Mouse (Mus musculus): Measurements from ENCODE around the gene Rfx8.

Gene Rfx8

DNA sequence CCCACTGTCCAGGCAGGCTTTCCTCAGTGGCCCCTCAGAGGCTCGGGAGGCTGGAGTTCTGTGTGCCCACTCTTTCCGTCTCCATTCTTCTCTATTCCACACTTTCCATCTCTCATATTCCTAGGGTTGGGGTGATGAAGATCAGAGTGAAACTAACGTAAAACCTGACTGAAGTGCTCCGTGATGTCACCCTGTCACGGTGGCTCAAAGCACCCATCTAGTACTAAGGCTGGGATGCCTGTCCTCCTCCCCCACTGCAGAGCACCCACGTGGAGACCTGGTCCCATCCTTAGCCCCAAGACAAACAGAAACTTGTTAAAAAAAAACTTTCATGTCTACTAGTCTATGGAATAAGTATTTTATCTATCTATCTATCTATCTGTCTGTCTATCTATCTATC, 14.1 kb upstream of the Rfx8 start:
- no peak for DNase-seq (ENCODE audit: low read depth, low spot score)

DNA sequence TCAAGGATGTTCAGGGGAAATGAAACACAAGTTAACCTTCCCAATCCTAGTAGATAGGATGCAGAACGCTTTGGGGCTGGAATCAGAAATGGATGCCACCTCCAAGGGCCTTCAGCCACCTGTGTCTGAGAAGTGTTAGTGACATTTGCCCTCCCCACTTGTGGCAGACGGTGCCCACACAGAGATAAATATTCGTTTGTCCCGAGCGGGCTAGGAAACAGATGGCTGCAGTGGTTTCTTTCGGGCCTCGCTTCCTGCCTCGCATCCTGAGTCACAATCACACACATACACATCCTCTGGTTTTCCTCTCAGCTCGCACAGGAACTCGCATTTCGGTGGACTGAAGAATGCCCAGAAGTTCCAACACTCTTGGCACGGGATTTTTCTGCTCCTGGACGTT, 13.5 kb upstream of the Rfx8 start:
- no peak for DNase-seq (ENCODE audit: low read depth, low spot score)

DNA sequence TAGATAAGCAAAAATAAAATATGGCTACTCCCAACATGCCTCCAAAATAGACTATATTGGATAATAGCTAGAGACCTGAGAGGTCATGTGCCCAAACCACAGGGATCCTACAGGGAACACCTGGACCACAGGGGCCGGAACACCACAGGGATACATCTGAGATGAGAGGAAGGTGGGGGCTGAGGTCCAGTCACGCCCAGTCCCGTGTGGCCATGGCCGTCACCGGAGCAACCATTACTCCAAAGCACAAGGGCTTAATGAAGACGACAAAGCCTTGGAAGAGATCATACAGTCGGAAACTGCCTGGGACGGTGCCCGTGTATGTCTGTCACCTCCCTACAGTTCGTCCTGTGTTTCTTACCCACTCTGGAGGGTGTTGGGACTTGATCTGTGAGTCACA, 13.1 kb upstream of the Rfx8 start:
- DNase-seq (ENCODE audit: low read depth, low spot score): no peak

DNA sequence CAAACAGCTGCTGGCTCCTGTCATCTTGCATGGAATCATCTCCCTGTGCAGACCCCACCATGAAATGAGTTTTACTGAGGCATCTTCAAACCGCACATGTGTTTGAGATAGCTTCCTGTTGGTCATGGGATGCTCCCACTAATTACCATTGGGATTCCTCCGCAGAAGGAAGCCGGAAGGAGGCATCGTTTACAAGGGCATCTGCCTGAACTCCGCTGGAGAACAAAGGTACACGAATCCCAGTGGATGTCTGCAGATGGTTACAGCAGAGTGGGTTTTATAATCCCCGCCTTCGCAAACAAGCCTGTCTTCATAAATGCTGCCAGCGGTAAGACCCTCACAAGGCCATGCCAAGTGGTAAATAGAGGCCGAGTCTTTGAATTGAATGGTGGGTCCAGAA, 11.3 kb upstream of the Rfx8 start:
- DNase-seq (ENCODE audit: low read depth, low spot score): no peak

DNA sequence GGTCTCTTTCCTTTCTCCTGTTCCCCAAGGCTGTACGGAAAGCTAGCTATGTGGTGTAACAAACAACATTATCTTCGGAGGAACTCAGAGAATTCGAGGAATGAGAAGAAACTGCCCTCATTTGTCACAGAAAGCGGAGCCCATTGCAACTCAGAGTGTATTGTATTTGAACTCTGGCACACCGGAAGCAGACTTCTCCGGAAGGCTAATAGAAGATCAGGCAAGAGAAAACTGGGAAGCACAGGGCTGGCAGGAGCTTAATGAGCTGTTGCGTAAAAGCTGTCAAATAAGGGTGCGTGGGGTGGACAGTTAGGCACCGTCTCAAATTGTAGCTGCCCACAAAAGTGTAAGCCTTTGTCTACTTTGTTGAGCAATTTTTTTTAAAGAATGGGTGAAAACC, 10.7 kb upstream of the Rfx8 start:
- DNase-seq (ENCODE audit: low read depth, low spot score): no peak

DNA sequence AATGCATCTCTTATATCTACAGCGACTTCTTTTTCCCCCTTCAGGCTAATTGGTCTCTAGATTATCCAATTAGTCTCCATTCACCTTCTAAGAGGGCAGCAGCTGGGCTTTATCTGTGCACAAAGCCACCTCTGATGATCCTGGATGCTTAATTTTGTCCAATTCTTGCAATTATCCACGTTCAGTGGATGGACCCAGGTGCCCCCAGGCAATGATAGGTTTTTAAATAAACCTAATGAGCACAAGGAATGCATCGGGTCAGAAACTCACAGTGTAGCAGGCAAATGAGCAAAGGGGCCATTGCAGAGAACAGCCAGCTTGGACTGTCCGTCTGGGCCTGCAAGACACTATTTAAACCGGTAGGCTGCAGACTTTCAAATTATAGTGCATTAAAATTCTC, 10.1 kb upstream of the Rfx8 start:
- DNase-seq (ENCODE audit: low read depth, low spot score): no peak

DNA sequence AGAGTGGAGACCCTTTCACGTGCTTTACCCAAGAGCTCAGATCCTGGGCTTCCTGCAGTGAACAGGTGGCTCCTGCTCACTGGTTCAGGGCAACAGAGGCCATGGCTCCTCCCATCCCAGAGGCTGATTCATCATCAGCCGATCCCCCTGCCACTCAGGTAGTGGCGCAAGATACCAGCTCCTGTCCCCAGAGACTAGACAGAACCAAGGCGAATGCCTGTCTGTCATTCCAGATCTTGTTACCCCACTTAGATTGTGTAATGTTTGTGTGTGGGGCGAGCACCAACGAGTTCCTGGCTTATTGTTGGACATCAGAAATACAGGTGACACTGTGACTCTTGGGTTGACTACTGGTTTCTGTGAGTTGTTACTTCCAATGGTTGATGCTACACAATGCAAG, 9.1 kb upstream of the Rfx8 start:
- DNase-seq (ENCODE audit: low read depth, low spot score): no peak

DNA sequence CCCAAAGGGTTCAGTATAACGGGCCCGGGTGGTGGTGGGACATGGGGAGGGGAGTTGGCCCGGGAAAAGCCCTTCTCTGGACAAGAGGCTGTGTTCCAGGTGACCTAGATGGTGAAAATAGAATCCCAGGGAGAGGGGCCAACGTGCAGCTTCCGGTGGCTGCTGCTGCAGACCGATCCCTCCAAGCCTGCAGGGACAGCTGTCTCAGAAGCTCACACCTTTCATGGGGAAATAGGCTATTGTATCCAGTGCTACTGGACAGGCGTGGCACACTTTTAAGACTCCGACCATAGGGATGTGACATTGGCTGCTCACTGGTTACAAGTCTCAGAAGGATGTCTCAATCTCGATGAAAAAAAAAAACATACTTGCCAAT, 542 bp upstream of the Rfx8 start:
- DNase-seq (ENCODE audit: low read depth, low spot score): no peak

DNA sequence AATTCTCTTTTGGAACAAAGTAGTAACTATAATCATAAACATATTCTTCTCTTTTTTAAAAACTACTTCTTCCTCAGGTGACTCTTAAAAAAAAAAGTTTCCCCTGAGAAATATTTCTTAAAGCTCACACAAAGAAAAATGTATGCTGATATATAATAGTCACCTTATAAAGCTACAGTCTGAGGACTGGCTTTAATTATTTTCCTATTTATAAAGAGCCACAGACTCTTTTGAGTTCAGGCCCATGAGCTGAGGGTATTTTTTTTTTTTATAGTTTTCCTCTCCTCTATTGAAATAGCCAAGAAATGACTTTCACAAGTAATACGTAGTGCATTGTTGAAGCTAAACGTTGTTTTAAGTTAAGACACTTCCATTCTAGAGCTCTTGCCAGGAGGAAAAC, 611 bp downstream of the Rfx8 start:
- no peak for DNase-seq (ENCODE audit: low read depth, low spot score)

DNA sequence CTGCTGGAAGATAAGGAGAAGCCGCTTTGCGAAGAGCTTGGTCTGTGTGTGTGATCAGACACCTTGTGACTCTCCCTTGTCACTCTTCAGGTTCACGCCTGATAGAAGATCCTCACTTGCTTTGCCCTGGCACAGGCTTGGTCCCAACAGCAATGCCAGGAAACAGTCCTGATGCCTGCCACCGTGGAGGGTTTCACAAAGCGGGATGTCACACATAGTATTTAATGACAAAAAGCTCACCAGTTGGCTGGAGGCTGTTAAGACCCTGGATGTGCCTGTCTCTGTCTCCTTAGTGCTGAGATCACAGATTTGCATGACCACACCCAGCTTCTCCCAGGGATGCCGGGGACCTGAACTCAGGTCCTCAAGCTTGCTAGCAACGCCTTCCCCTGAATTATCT, 5.2 kb downstream of the Rfx8 start:
- DNase-seq (ENCODE audit: low read depth, low spot score): no peak

DNA sequence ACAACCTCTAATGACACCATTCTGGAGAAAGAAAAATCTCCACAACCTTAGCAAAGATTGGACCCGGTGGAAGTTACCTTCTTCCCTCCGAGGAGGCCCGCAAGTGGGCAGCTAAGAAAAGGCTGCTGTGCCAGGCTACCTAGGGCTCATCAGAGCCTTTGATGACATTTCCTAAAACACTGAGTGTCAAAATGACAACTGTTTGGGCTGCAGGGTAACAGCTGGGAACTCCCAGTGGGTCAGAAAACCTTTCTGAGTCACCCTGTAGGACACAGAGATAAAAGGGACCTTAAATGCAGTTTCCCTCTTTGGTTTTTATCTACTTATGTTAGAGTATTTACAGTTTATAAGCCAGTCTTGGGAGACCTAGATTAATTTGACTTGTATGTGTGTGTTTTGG, 6.1 kb downstream of the Rfx8 start:
- no peak for DNase-seq (ENCODE audit: low read depth, low spot score)

DNA sequence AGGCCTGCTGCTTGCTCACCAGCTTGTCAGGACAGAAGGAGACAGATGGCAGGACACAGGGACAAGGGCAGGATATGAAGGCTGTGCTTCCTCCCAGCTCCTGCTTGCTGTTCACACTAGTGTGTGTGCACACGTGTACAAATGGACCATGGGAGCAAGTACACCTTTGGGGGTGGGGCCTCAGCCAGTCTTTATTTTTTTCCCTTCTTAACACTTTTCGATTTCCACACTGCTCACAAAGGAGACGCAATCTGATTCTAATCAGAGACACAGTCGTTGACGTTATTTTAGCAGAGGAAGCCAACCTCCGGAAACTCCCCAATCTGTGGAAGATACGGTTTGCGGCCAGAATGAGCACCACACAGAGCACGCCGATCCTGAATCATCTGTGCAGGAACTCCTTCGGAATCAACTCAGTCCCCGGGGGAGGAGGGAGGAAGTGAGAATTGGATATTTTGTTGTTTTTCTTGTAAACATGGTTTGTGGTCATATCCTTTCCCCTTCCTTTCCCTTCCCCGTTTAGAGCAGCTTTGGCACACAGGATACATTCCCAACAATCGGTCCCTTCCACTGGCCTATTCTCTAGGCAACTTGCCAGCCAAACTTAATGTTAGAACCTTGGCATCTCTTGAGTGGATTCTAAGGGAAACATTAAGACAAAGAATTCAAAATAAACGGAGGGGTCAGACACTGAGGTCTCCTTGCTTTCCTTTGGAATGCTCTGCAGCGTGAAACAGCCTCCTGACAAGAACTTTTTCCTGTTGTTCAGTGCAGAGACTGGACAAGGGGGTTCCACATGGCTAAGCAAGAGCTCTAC, 6.7 kb downstream of the Rfx8 start:
- no peak for DNase-seq (ENCODE audit: low read depth, low spot score)

DNA sequence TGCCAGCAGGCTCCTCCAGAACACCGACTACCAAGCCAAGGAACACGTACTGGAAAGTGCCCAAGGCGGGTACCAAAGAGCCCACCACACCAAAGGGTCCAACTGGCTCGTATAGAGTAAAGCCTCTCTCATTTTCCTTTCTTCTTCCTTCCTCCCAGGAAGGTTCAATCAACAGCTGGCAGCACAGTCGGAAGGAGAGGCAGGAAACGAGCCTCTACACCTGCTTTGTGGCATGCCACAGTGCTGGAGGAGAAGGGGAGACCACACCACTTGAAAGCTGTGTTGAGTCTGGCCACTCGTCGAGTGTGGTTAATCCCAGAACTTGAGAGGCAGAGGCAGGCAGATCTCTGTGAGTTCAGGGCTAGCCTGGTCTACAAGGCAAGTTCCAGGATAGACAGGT, 7.5 kb downstream of the Rfx8 start:
- DNase-seq (ENCODE audit: low read depth, low spot score): no peak

DNA sequence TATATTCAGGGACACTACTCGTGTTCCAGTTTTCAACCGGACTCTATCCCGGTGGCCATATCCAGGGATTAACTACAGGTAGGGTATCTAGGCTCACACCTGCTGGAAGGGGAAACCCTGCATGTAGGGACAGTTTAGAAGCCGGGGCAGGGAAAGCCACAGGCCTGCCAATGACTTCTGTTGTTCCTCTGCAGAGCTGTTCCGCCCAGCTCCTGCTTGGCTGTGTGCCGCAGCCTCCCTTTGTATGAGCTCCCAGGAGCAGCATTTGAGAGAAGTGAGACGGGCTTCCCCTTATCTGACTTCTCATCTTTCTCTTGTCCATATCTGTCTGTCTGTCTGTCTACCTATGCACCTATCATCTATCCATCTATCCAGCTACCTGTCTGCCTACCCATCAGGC, 8.5 kb downstream of the Rfx8 start:
- no peak for DNase-seq (ENCODE audit: low read depth, low spot score)

DNA sequence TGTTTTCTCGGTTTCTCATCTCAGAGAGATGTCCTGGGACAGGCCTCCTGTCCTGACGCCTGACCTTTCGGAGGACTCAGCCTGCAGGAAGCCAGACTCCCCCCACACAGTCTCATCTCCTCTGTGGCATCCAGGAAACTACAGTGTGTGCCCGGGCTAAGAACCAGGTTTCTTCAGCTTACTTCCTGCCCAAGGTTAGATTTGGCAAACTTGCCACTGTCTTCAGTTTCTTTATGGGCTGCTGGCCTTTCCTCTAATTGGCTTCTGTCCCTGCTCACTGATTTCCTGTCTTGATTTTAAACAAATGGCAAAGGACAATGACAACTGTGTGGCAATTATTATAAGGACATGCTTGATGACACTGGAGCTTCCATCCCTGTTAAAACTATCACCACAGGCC, 10.2 kb downstream of the Rfx8 start:
- DNase-seq (ENCODE audit: low read depth, low spot score): no peak

DNA sequence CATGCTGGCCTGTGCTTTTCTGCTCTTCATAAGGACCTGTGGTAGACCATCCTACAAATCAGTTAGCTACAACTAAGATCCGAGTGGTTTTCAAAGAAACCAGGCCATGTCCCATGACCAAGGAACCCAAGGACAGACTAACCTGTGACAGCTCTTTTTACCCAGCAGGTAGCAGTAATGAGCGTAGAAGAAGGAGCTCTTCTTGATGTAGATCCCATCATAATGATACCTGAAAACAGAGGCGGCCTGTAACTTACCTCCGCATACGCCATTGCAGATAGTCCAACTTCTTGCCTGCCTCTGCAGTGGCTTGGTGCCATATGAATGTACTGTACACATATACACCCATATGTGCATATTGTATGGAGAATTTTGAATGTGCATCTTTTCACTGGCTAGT, 10.8 kb downstream of the Rfx8 start:
- DNase-seq (ENCODE audit: low read depth, low spot score): no peak

DNA sequence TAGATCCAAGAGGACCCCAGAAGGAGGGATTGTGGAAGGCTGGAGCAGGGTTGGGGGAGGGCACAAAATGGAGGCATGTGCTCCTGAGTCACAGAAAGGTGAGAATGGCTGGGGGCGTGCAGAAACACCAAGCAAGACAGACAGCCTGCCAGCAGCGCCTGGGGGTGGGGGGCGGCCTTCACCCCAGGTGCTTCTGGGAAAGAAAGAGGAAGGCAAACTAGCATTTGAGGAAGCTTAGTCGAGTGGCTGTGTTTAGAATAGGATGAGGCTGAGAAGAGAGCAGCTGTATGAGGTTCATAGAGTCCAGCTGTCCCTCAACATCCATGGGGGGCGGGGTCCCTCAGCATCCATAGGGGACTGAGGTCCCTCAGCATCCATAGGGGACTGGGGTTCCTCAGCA, 12.0 kb downstream of the Rfx8 start:
- no peak for DNase-seq (ENCODE audit: low read depth, low spot score)

DNA sequence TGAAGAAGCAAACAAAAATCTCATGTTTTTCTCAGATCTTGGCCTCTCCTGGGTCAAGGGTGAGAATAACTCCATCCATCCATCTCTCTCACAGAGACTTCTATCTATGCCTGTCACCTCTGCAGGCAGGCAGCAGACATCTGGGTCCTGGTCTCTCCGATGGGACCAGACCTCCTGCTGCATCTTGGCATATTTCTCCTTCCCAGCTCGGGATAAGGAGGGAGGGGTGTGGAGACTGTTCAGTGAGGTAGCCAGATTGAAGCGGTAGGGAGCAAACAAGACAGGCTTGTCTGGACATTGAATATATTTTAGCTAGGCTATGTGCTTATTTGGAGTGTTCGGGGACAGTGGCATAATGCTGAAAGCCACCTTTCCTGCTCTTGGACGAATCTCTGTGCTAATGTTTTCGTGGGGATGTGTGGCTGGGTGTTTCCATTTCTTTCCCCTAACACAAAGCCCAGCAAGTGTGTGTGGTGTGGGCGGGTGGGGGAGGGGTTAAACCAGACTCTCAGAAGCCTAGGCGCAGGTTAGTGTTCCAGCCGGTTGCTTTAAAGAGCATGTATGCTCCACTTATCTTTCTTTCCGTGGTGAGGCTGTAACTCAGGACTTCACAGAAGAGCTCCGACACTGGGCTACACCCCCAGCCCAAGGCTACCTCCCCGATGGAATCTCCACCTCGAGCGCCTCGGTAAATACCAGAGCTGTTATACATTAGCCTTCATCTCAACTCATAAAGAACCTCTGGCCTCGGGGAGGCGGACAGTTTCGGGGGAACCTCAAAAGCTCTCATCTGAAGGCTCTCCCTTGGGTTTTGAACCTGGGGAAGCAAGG, 18.4 kb downstream of the Rfx8 start:
- DNase-seq (ENCODE audit: low read depth, low spot score): no peak

DNA sequence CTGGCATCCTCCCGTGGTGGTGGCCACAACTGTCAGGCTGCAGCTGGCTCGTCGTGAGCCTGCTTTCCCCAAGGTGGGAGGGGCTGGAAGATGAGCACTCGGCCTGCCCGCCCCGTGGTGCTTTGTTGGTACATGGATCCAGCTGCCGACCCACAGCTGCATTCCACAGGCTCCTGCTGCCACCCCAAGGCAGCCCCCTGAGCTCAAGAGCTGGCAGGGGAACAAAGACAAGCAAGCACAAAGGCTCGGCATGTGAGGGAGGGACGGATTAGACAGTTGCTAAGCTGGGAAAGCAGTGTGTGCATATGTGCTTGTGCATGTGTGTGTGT, 19.6 kb downstream of the Rfx8 start:
- DNase-seq (ENCODE audit: low read depth, low spot score): no peak

DNA sequence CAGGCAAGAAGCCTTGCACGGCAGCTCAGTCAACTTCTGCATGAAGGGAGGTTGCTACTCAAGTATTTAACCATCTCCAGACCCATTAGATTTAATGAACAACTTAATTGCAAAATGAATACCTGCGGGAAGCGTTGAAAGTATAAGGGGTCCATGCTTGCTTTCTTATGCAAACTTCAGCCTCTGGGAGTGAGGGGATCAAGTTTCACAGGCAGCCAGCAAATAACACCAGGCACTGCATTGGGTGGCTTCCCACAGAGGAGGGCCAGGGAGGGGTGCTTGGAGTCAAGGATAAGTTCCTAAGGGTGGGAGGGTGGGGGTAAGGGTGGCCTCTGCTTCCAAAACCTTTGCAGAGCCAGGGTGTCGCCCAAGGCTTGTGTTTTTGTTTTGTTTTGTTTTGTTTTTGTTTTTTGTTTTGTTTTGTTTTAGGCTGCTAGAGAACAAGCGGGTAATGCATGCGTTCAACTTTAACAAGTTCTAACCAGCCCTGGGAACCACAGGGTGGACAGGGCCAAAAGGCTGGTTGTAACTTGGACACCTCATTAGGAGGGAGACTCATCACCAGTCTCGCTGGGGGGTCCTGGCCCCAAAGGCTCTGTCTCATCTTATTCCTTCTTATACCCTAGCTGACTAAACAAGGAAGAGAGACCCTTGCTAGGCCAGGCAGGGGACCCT, 20.1 kb downstream of the Rfx8 start:
- no peak for DNase-seq (ENCODE audit: low read depth, low spot score)

DNA sequence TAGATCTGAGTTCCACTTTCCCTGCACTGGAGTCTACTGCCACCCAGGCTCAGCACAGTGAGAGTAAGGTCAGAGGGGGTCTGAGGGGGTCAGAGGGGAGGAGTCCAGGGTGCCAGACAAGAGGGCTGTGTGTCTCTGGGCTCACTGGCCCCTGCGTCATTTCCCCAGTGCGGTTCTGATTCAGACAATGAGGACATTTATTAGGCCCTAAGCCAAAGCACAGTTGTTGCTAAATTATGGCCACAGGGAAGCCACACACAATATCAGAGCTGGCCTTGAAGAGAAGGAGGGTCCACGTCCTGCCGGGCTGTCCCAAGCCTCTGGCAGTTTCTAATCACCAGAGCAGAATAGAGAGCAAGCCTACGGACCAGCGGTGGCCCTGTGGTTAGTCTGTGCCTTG, 22.3 kb downstream of the Rfx8 start:
- DNase-seq (ENCODE audit: low read depth, low spot score): no peak

DNA sequence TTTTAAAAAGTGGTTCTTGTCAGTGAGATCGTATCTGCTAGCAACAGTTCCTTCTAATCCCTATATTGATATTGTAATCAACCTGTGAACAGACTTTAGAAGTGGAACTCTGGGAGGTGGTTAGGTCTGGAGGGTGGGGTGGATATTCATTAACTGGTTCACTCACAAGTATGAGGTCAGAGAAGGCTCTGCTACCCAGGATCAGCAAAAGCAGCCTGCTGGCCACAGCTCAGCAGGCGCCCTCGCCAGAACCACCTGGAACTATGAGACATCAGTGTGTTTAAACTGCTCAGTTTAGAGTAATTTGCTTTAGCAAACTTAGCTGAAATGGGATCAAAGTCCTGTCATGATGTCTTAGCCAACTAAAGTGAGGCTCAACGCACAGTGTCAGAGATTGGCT, 25.6 kb downstream of the Rfx8 start:
- no peak for DNase-seq (ENCODE audit: low read depth, low spot score)

DNA sequence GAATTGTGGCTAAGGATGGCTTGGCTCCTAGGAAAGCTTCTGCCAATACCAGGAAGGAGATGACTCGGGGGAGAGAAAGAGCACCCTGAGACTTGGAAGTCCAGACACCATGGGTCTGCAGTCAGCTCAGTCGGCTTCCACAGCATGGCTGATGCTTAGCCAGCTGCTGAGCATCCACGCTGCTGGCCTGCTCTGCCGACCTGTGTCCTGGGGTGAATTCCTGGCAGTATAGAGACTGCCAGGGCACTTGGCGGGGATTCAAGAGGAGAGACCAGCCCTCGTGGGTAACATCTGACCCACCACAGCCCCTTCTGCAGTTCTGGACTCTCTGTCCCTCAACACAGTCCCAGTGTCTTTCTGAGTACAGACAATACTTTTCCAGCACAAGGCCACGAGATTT, 26.0 kb downstream of the Rfx8 start:
- no peak for DNase-seq (ENCODE audit: low read depth, low spot score)

Data from c-Kit-negative CD71-positive TER-119-positive erythroid progenitor cells, embryonic 14.5 days (primary cell).